ENCODE assay signal across 30 mouse cellular contexts in genomic region chr3:39560951-39561350, GRCm38 (mm10).
DNase-seq lines count a peak whose midpoint lies in the region; ATAC-seq lines count a peak whose summit lies in the region.
"Had no signal": no experiment of that assay in that cellular context is flagged by ENCODE, and none has a peak within 500 bp of the region (broad histone marks: within the 10 kb centered on the region; RNA-seq: fewer than 3 reads in every experiment).

No protein-coding gene starts in this region.

- peak; percentile 27 for DNase-seq in hindbrain, embryonic 10.5 days (ENCODE audit: low spot score)
- DNase-seq in hindbrain, embryonic 14.5 days (ENCODE audit: low spot score): no peak
- peak; percentile 25 for DNase-seq in neural tube, embryonic 10.5 days (ENCODE audit: extremely low spot score, low spot score)
- peak; percentile 17 for DNase-seq in embryonic facial prominence, embryonic 14.5 days (ENCODE audit: low spot score)
- no peak for DNase-seq in lung, postnatal 25 days (ENCODE audit: low spot score)
- no peak for DNase-seq in layer of hippocampus, adult 9-11 months
- DNase-seq: adrenal gland, postnatal 14 days; cerebellum, adult 11 months; cerebellum, adult 9-11 months; gastrocnemius, postnatal 25 days; heart, adult 11 months; kidney, adult 18-20 months; kidney, postnatal 4 days; layer of hippocampus, postnatal 36 days; lung, embryonic 14.5 days; lung, postnatal 14 days; midbrain, embryonic 14.5 days; right cerebral cortex, adult 18-20 months; spleen, adult 18-20 months; thymus, adult 18-20 months; thymus, postnatal 25 days had no signal

- no peak overlapping the region for H3K9ac ChIP-seq in hindbrain, embryonic 14.5 days
- no peak overlapping the region for H3K9ac ChIP-seq in neural tube, embryonic 15.5 days (replicated peaks)
- no peak overlapping the region for H3K9ac ChIP-seq in embryonic facial prominence, embryonic 14.5 days (ENCODE audit: low read depth, low read length)
- H3K9ac ChIP-seq: embryonic facial prominence, embryonic 15.5 days; heart, embryonic 15.5 days; hindbrain, embryonic 15.5 days; limb, embryonic 12.5 days; liver, embryonic 15.5 days; lung, embryonic 14.5 days had no signal

- no peak for ATAC-seq in hindbrain, embryonic 14.5 days (ENCODE audit: low FRiP score)
- no peak for ATAC-seq in neural tube, embryonic 15.5 days (ENCODE audit: low FRiP score)
- no peak for ATAC-seq in embryonic facial prominence, embryonic 14.5 days (ENCODE audit: low read depth)
- ATAC-seq: forebrain, embryonic 14.5 days; Patski had no signal

- no peak overlapping the region for H3K4me3 ChIP-seq in hindbrain, embryonic 10.5 days
- H3K4me3 ChIP-seq in hindbrain, embryonic 14.5 days (replicated peaks; ENCODE audit: low read length): no peak overlapping the region
- no peak overlapping the region for H3K4me3 ChIP-seq in neural tube, embryonic 15.5 days (replicated peaks)
- no peak overlapping the region for H3K4me3 ChIP-seq in embryonic facial prominence, embryonic 14.5 days (ENCODE audit: low read depth, low read length)
- H3K4me3 ChIP-seq: embryonic facial prominence, embryonic 15.5 days; heart, embryonic 10.5 days; heart, embryonic 15.5 days; hindbrain, embryonic 15.5 days; limb, embryonic 12.5 days; liver, embryonic 15.5 days had no signal

- no peak overlapping the region for H3K27ac ChIP-seq in hindbrain, embryonic 10.5 days
- H3K27ac ChIP-seq in hindbrain, embryonic 14.5 days: no peak overlapping the region
- H3K27ac ChIP-seq in neural tube, embryonic 15.5 days (replicated peaks): no peak overlapping the region
- no peak overlapping the region for H3K27ac ChIP-seq in embryonic facial prominence, embryonic 14.5 days (replicated peaks; ENCODE audit: low read depth, low read length)
- H3K27ac ChIP-seq: embryonic facial prominence, embryonic 15.5 days; heart, embryonic 10.5 days; heart, embryonic 15.5 days; hindbrain, embryonic 15.5 days; limb, embryonic 12.5 days; liver, embryonic 15.5 days had no signal

- no peaks in the 10 kb centered on the region for H3K36me3 ChIP-seq in hindbrain, embryonic 10.5 days
- no peaks in the 10 kb centered on the region for H3K36me3 ChIP-seq in hindbrain, embryonic 14.5 days (replicated peaks; ENCODE audit: control insufficient read depth, insufficient read depth)
- no peaks in the 10 kb centered on the region for H3K36me3 ChIP-seq in neural tube, embryonic 15.5 days
- H3K36me3 ChIP-seq in embryonic facial prominence, embryonic 14.5 days (ENCODE audit: control insufficient read depth, insufficient read depth, low read length): no peaks in the 10 kb centered on the region
- H3K36me3 ChIP-seq: embryonic facial prominence, embryonic 15.5 days; heart, embryonic 10.5 days; heart, embryonic 15.5 days; hindbrain, embryonic 15.5 days; limb, embryonic 12.5 days; liver, embryonic 15.5 days had no signal

- no peaks in the 10 kb centered on the region for H3K27me3 ChIP-seq in hindbrain, embryonic 10.5 days (ENCODE audit: insufficient read depth, poor library complexity, severe bottlenecking)
- no peaks in the 10 kb centered on the region for H3K27me3 ChIP-seq in hindbrain, embryonic 14.5 days (ENCODE audit: control insufficient read depth, insufficient read depth, low read length)
- H3K27me3 ChIP-seq in neural tube, embryonic 15.5 days (replicated peaks): no peaks in the 10 kb centered on the region
- H3K27me3 ChIP-seq in embryonic facial prominence, embryonic 14.5 days (replicated peaks; ENCODE audit: control insufficient read depth, insufficient read depth, low read length): no peaks in the 10 kb centered on the region
- H3K27me3 ChIP-seq: embryonic facial prominence, embryonic 15.5 days; heart, embryonic 15.5 days; hindbrain, embryonic 15.5 days; limb, embryonic 12.5 days; liver, embryonic 15.5 days; Patski had no signal

- no peak overlapping the region for H3K4me2 ChIP-seq in hindbrain, embryonic 14.5 days (replicated peaks)
- no peak overlapping the region for H3K4me2 ChIP-seq in neural tube, embryonic 15.5 days
- H3K4me2 ChIP-seq in embryonic facial prominence, embryonic 14.5 days (ENCODE audit: low read depth, low read length): no peak overlapping the region
- H3K4me2 ChIP-seq: embryonic facial prominence, embryonic 15.5 days; heart, embryonic 15.5 days; hindbrain, embryonic 15.5 days; limb, embryonic 12.5 days; liver, embryonic 15.5 days; lung, embryonic 14.5 days had no signal

- H3K4me1 ChIP-seq in hindbrain, embryonic 10.5 days (replicated peaks): no peaks in the 10 kb centered on the region
- H3K4me1 ChIP-seq in hindbrain, embryonic 14.5 days (replicated peaks; ENCODE audit: control insufficient read depth, insufficient read depth, low read length): no peaks in the 10 kb centered on the region
- H3K4me1 ChIP-seq in neural tube, embryonic 15.5 days: no peaks in the 10 kb centered on the region
- no peaks in the 10 kb centered on the region for H3K4me1 ChIP-seq in embryonic facial prominence, embryonic 14.5 days (ENCODE audit: control insufficient read depth, insufficient read depth, low read length)
- H3K4me1 ChIP-seq: heart, embryonic 10.5 days; heart, embryonic 15.5 days; hindbrain, embryonic 15.5 days; liver, embryonic 15.5 days had no signal

- no peaks in the 10 kb centered on the region for H3K9me3 ChIP-seq in hindbrain, embryonic 10.5 days
- H3K9me3 ChIP-seq in hindbrain, embryonic 14.5 days (ENCODE audit: control insufficient read depth, low read length): no peaks in the 10 kb centered on the region
- H3K9me3 ChIP-seq in neural tube, embryonic 15.5 days (replicated peaks): no peaks in the 10 kb centered on the region
- no peaks in the 10 kb centered on the region for H3K9me3 ChIP-seq in embryonic facial prominence, embryonic 14.5 days (ENCODE audit: control insufficient read depth, low read length)
- H3K9me3 ChIP-seq: embryonic facial prominence, embryonic 15.5 days; heart, embryonic 10.5 days; heart, embryonic 15.5 days; hindbrain, embryonic 15.5 days; limb, embryonic 12.5 days; liver, embryonic 15.5 days had no signal

- WGBS in hindbrain, embryonic 10.5 days: 65% methylated on average over 1 of the region's 1 CpGs
- WGBS in hindbrain, embryonic 14.5 days: 76% methylated on average over 1 of the region's 1 CpGs
- 79% methylated on average over 1 of the region's 1 CpGs for WGBS in neural tube, embryonic 15.5 days
- WGBS in embryonic facial prominence, embryonic 14.5 days: 24% methylated on average over 1 of the region's 1 CpGs

Comparison
In these comparisons a context has a peak if more than half of its experiments do, and no peak if none do; other contexts are left out.
1. DNase-seq: peak in hindbrain, embryonic 10.5 days (single experiment), neural tube, embryonic 10.5 days (single experiment) and embryonic facial prominence, embryonic 14.5 days (single experiment); none in hindbrain, embryonic 14.5 days (single experiment), lung, postnatal 25 days (single experiment) and layer of hippocampus, adult 9-11 months (single experiment).